In the genomic region with DNA sequence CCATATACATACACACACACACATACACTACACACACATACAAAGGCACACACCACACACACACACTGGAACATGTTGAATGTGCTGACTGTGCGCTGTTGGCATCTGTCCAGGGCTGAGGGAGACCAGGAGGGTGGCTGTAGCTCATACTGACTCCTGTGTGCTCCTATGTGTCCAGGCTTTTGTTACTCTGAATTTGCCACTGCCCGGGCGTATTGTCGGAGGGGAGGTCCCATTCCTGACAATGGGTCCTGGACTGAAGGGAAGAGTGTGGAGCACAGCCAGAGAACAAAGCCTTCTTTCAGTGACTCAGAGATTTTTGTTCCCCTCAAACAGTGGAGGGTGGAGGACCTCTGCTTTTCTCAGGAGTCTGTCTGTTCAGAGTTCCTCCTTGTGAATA, we compare ENCODE assay signal across 11 mouse cellular contexts.
DNase-seq lines count a peak whose midpoint lies in the region; ATAC-seq lines count a peak whose summit lies in the region.
"Had no signal": no experiment of that assay in that cellular context is flagged by ENCODE, and none has a peak within 500 bp of the region (broad histone marks: within the 10 kb centered on the region; RNA-seq: fewer than 3 reads in every experiment).

No protein-coding gene starts in this region.

- peaks cover 36% of the 10 kb centered on the region for H3K4me1 ChIP-seq in midbrain, embryonic 11.5 days (ENCODE audit: control insufficient read depth, insufficient read depth, low read length)
- peaks cover 10% of the 10 kb centered on the region for H3K4me1 ChIP-seq in midbrain, embryonic 15.5 days
- peaks cover 5% of the 10 kb centered on the region; the same call in 1 of the 2 replicates for H3K4me1 ChIP-seq in embryonic facial prominence, embryonic 11.5 days (ENCODE audit: control insufficient read depth, insufficient read depth, low read length)
- H3K4me1 ChIP-seq in hindbrain, embryonic 16.5 days (ENCODE audit: control insufficient read depth, insufficient read depth, low read depth, low read length) = no peaks in the 10 kb centered on the region; the same call in 1 of the 2 replicates

- no peak overlapping the region for H3K4me2 ChIP-seq in midbrain, embryonic 11.5 days
- no peak overlapping the region for H3K4me2 ChIP-seq in midbrain, embryonic 15.5 days
- H3K4me2 ChIP-seq in embryonic facial prominence, embryonic 11.5 days (ENCODE audit: low read depth, low read length) = no peak overlapping the region
- no peak overlapping the region for H3K4me2 ChIP-seq in hindbrain, embryonic 16.5 days (ENCODE audit: low read length)
- H3K4me2 ChIP-seq: forebrain, embryonic 12.5 days had no signal

- peak; percentile 62 for ATAC-seq in midbrain, embryonic 11.5 days (ENCODE audit: low FRiP score)
- no peak for ATAC-seq in midbrain, embryonic 15.5 days (replicated peaks)
- ATAC-seq in embryonic facial prominence, embryonic 11.5 days (replicated peaks; ENCODE audit: insufficient number of reproducible peaks, low FRiP score, low TSS enrichment, low read depth) = peak; percentile 57; the same call in 1 of the 2 replicates
- ATAC-seq in hindbrain, embryonic 16.5 days = peak; percentile 46

- H3K36me3 ChIP-seq in midbrain, embryonic 11.5 days (ENCODE audit: control insufficient read depth, insufficient read depth, low read length) = no peaks in the 10 kb centered on the region
- no peaks in the 10 kb centered on the region for H3K36me3 ChIP-seq in midbrain, embryonic 15.5 days (replicated peaks)
- no peaks in the 10 kb centered on the region for H3K36me3 ChIP-seq in embryonic facial prominence, embryonic 11.5 days (replicated peaks; ENCODE audit: control insufficient read depth, insufficient read depth, low read depth, low read length)
- H3K36me3 ChIP-seq in hindbrain, embryonic 16.5 days (ENCODE audit: control insufficient read depth, insufficient read depth, low read length) = no peaks in the 10 kb centered on the region
- H3K36me3 ChIP-seq: forebrain, embryonic 12.5 days had no signal

- H3K9me3 ChIP-seq in midbrain, embryonic 11.5 days (ENCODE audit: control insufficient read depth, low read length) = no peaks in the 10 kb centered on the region
- H3K9me3 ChIP-seq in midbrain, embryonic 15.5 days = no peaks in the 10 kb centered on the region
- H3K9me3 ChIP-seq in embryonic facial prominence, embryonic 11.5 days (replicated peaks; ENCODE audit: control insufficient read depth, low read length) = no peaks in the 10 kb centered on the region
- H3K9me3 ChIP-seq in hindbrain, embryonic 16.5 days (ENCODE audit: control insufficient read depth, low read length) = no peaks in the 10 kb centered on the region
- H3K9me3 ChIP-seq: forebrain, embryonic 12.5 days had no signal

- DNase-seq in midbrain, embryonic 11.5 days (ENCODE audit: low spot score, missing footprints) = no peak
- DNase-seq in NIH3T3 (ENCODE audit: low read depth) = peak; percentile 20
- no peak for DNase-seq in embryonic facial prominence, embryonic 11.5 days (ENCODE audit: low spot score)
- DNase-seq in gastrocnemius, postnatal 25 days = no peak
- DNase-seq in frontal cortex, postnatal 36 days (ENCODE audit: low spot score in 2 of 2) = no peak
- DNase-seq: adrenal gland, postnatal 25 days; cerebellum, adult 2 months; right cerebral cortex, postnatal 25 days had no signal

- no peak overlapping the region for H3K9ac ChIP-seq in midbrain, embryonic 11.5 days (ENCODE audit: low read length)
- no peak overlapping the region for H3K9ac ChIP-seq in midbrain, embryonic 15.5 days
- no peak overlapping the region for H3K9ac ChIP-seq in embryonic facial prominence, embryonic 11.5 days (replicated peaks; ENCODE audit: low read length)
- no peak overlapping the region for H3K9ac ChIP-seq in hindbrain, embryonic 16.5 days (ENCODE audit: low read depth, low read length)
- H3K9ac ChIP-seq: forebrain, embryonic 12.5 days had no signal

- no peak overlapping the region for H3K4me3 ChIP-seq in midbrain, embryonic 11.5 days (ENCODE audit: low read depth, low read length)
- H3K4me3 ChIP-seq in midbrain, embryonic 15.5 days = no peak overlapping the region
- H3K4me3 ChIP-seq in embryonic facial prominence, embryonic 11.5 days (ENCODE audit: low read depth, low read length) = no peak overlapping the region
- no peak overlapping the region for H3K4me3 ChIP-seq in hindbrain, embryonic 16.5 days (ENCODE audit: low read length)
- H3K4me3 ChIP-seq: forebrain, embryonic 12.5 days had no signal

- no peaks in the 10 kb centered on the region for H3K27me3 ChIP-seq in midbrain, embryonic 11.5 days (ENCODE audit: control insufficient read depth, insufficient read depth, low read length)
- no peaks in the 10 kb centered on the region; the same call in 1 of the 2 replicates for H3K27me3 ChIP-seq in midbrain, embryonic 15.5 days (replicated peaks)
- no peaks in the 10 kb centered on the region for H3K27me3 ChIP-seq in embryonic facial prominence, embryonic 11.5 days (ENCODE audit: control insufficient read depth, insufficient read depth, low read length)
- no peaks in the 10 kb centered on the region for H3K27me3 ChIP-seq in hindbrain, embryonic 16.5 days (replicated peaks; ENCODE audit: control insufficient read depth, insufficient read depth, low read length)

- 30% methylated on average over 4 of the region's 4 CpGs for WGBS in midbrain, embryonic 11.5 days
- 28% methylated on average over 4 of the region's 4 CpGs for WGBS in midbrain, embryonic 15.5 days
- 52% methylated on average over 4 of the region's 4 CpGs for WGBS in embryonic facial prominence, embryonic 11.5 days
- WGBS in hindbrain, embryonic 16.5 days = 25% methylated on average over 4 of the region's 4 CpGs

- H3K27ac ChIP-seq in midbrain, embryonic 11.5 days (ENCODE audit: low read depth, low read length) = peak overlapping the region; percentile 52
- no peak overlapping the region for H3K27ac ChIP-seq in midbrain, embryonic 15.5 days
- 0 out of 2 replicates have a peak overlapping the region, but pooled peaks have one; percentile 13 for H3K27ac ChIP-seq in embryonic facial prominence, embryonic 11.5 days (replicated peaks; ENCODE audit: low read depth, low read length)
- no peak overlapping the region for H3K27ac ChIP-seq in hindbrain, embryonic 16.5 days (ENCODE audit: low read depth, low read length)
- H3K27ac ChIP-seq: forebrain, embryonic 12.5 days had no signal

Comparison
In these comparisons a context has a peak if more than half of its experiments do, and no peak if none do; other contexts are left out.
1. H3K27ac ChIP-seq: peak in midbrain, embryonic 11.5 days (single experiment) and embryonic facial prominence, embryonic 11.5 days (single experiment); none in midbrain, embryonic 15.5 days (single experiment) and hindbrain, embryonic 16.5 days (single experiment).